Mouse (Mus musculus): ENCODE results near the gene Usp40. TPM values are rescaled to one million over a fixed set of nuclear protein-coding genes. Genes with fewer than 3 reads are reported as not detected.

Gene Usp40
- polyA plus RNA-seq, 1 experiment from 2014 or later: 31.2 TPM

DNA sequence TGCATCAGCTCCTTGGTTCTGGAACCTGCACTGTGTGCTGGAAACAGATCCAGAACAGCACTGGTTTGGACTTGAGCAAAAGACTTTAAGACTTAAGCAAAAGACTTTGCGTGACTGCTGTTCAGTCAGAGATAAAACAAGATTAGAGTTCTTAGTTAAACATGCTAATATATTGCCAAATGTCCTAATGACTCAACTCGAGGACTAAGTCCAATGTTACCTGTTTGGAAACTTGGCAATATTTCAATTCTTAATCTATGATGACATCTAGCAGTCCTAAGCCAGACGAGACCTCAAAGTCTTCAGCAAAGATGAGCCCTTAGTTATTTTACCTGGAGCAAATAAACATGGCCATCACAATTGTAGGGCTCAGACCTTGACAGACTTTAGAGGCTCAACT is 5.4 kb upstream of the Usp40 start:
- no peak overlapping the region for H3K27ac ChIP-seq (ENCODE audit: low read depth, low read length)

DNA sequence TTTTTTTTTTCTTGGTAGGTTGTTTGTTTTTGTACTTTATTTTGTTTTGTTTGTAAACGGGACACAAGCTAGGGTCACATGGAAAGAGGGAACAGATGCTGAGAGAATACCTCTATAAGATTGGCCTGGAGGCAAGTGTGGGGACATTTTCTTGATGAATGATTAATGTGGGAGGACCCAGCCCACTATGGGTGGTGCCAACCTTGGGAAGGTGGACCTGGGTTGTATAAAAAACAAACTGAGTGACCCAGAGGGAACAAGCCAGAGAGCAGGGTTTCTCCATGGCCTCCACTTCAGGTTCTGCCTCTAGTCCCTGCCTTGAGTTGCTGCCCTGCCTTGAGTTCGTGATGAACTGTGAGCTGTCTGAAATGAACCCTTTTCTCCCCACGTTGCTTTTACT is 1.2 kb upstream of the Usp40 start:
- Histone ChIP-seq H3K4me1 (ENCODE audit: control insufficient read depth, insufficient read depth, low read length) (no peaks in the 10 kb centered on the region), H3K4me3 (ENCODE audit: low read depth, low read length) (no peak overlapping the region), H3K9ac (ENCODE audit: low read length) (no peak overlapping the region), H3K4me2 (ENCODE audit: low read depth) (no peak overlapping the region), H3K9me3 (ENCODE audit: control insufficient read depth, low read length) (no peaks in the 10 kb centered on the region), H3K36me3 (ENCODE audit: control insufficient read depth, insufficient read depth, low read length) (no peaks in the 10 kb centered on the region), H3K27ac (ENCODE audit: low read depth, low read length) (no peak overlapping the region), H3K27me3 (ENCODE audit: control insufficient read depth, insufficient read depth, low read length) (no peaks in the 10 kb centered on the region)
- 78% methylated on average over 3 of the region's 3 CpGs for WGBS
- ATAC-seq (ENCODE audit: insufficient read depth, low FRiP score, low TSS enrichment) (no peak), DNase-seq (ENCODE audit: low spot score) (no peak)

More for the DNA sequence above, 5.4 kb upstream of the Usp40 start:
- H3K4me1 ChIP-seq (ENCODE audit: control insufficient read depth, insufficient read depth, low read length): no peaks in the 10 kb centered on the region
- no peaks in the 10 kb centered on the region for H3K27me3 ChIP-seq (ENCODE audit: control insufficient read depth, insufficient read depth, low read length)
- H3K9me3 ChIP-seq (ENCODE audit: control insufficient read depth, low read length): no peaks in the 10 kb centered on the region
- no peaks in the 10 kb centered on the region for H3K36me3 ChIP-seq (ENCODE audit: control insufficient read depth, insufficient read depth, low read length)
- no peak for DNase-seq (ENCODE audit: low spot score)
- H3K4me3 ChIP-seq (ENCODE audit: low read depth, low read length): no peak overlapping the region
- ATAC-seq (ENCODE audit: insufficient read depth, low FRiP score, low TSS enrichment): no peak
- H3K9ac ChIP-seq (ENCODE audit: low read length): no peak overlapping the region
- WGBS: 83% methylated on average over 3 of the region's 3 CpGs
- H3K4me2 ChIP-seq (ENCODE audit: low read depth): no peak overlapping the region

DNA sequence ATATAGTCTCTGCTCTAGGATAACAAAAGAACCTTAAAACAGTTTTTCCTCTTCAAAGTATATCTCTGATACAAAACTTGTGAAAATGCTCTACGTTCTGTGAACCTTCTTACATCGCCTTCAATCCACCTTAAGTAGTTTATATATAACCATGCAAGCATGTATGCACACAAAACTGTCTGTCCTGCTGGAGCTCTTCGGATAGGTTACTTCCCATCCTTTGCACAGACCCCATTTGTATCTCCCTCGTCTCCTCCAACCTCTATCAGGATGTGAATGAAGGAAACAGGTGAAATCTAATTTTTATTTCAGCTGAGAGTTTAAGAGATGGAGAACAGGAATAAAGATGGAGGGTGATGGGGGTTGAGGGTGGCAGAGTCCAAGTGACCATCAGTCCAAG is 384 bp upstream of the Usp40 start:
- H3K4me3 ChIP-seq (ENCODE audit: low read depth, low read length): peak overlapping the region; percentile 67
- 56% methylated on average over 4 of the region's 4 CpGs for WGBS
- no peaks in the 10 kb centered on the region for H3K9me3 ChIP-seq (ENCODE audit: control insufficient read depth, low read length)
- H3K4me2 ChIP-seq (ENCODE audit: low read depth): peak overlapping the region; percentile 63
- ATAC-seq (ENCODE audit: insufficient read depth, low FRiP score, low TSS enrichment): peak; percentile 58; the same call in 1 of the 2 replicates
- no peak overlapping the region for H3K9ac ChIP-seq (ENCODE audit: low read length)
- H3K27me3 ChIP-seq (ENCODE audit: control insufficient read depth, insufficient read depth, low read length): no peaks in the 10 kb centered on the region
- no peaks in the 10 kb centered on the region for H3K36me3 ChIP-seq (ENCODE audit: control insufficient read depth, insufficient read depth, low read length)
- no peaks in the 10 kb centered on the region for H3K4me1 ChIP-seq (ENCODE audit: control insufficient read depth, insufficient read depth, low read length)
- no peak overlapping the region for H3K27ac ChIP-seq (ENCODE audit: low read depth, low read length)
- no peak for DNase-seq (ENCODE audit: low spot score)

DNA sequence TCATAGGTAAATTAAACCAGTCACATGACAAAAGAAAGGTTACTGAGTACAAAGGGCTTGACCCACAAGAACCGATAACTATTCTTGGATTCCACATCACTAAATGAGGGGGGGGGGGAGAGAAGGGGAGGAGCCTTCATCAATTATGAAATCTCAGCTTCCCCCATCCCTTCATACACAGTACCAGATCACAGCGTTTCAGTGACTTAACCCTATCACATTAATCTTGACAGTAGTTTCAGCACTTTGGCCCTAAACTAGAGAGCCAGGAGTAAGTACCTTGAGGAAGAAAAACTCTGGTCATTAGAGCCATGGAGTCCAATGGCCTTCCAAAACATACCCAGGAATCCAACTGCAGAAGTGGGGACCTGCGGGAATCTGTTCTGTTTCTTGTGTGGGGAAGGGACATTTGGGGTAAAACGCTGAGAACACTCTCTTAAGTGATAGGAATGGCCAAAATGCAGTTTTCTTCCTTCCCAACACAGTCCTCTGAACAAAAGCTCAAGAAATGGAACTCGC is 600 bp downstream of the Usp40 start:
- no peaks in the 10 kb centered on the region for H3K36me3 ChIP-seq (ENCODE audit: control insufficient read depth, insufficient read depth, low read length)
- H3K4me3 ChIP-seq (ENCODE audit: low read depth, low read length): peak overlapping the region; percentile 67
- peak overlapping the region; percentile 63 for H3K4me2 ChIP-seq (ENCODE audit: low read depth)
- H3K9me3 ChIP-seq (ENCODE audit: control insufficient read depth, low read length): no peaks in the 10 kb centered on the region
- peak overlapping the region; percentile 92 for H3K9ac ChIP-seq (ENCODE audit: low read length)
- DNase-seq (ENCODE audit: low spot score) (no peak), ATAC-seq (ENCODE audit: insufficient read depth, low FRiP score, low TSS enrichment) (no peak)
- H3K4me1 ChIP-seq (ENCODE audit: control insufficient read depth, insufficient read depth, low read length): no peaks in the 10 kb centered on the region
- peak overlapping the region; percentile 88; the same call in 1 of the 2 replicates for H3K27ac ChIP-seq (ENCODE audit: low read depth, low read length)
- WGBS: 6% methylated on average over 5 of the region's 5 CpGs
- H3K27me3 ChIP-seq (ENCODE audit: control insufficient read depth, insufficient read depth, low read length): no peaks in the 10 kb centered on the region

DNA sequence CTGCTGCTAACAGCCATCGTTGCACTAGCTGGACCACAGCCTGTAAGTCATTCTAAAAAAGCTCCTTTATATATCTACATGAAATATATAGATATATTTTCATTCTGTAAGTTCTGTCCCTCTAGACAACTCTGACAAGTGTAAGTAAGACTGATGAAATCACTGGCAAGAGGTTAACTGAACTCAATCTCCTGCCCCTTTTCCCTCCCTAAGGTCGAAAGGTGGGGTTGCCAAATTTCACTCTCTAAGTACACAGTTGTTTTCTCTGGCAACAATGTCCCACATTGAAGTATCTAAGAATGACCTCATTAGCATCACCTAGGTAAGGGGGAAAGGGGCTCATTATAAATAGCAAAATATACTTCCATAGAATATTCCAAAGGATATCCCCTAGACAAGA is 15.6 kb downstream of the Usp40 start:
- peaks cover 12% of the 10 kb centered on the region for H3K36me3 ChIP-seq (ENCODE audit: control insufficient read depth, insufficient read depth, low read length)
- WGBS: 93% methylated on average over 2 of the region's 2 CpGs
- H3K4me2 ChIP-seq (ENCODE audit: low read depth): no peak overlapping the region
- H3K4me1 ChIP-seq (ENCODE audit: control insufficient read depth, insufficient read depth, low read length): no peaks in the 10 kb centered on the region
- DNase-seq (ENCODE audit: low spot score): no peak
- H3K27me3 ChIP-seq (ENCODE audit: control insufficient read depth, insufficient read depth, low read length): no peaks in the 10 kb centered on the region
- no peak for ATAC-seq (ENCODE audit: insufficient read depth, low FRiP score, low TSS enrichment)
- no peak overlapping the region for H3K9ac ChIP-seq (ENCODE audit: low read length)
- no peaks in the 10 kb centered on the region for H3K9me3 ChIP-seq (ENCODE audit: control insufficient read depth, low read length)
- H3K4me3 ChIP-seq (ENCODE audit: low read depth, low read length): no peak overlapping the region
- H3K27ac ChIP-seq (ENCODE audit: low read depth, low read length): no peak overlapping the region

DNA sequence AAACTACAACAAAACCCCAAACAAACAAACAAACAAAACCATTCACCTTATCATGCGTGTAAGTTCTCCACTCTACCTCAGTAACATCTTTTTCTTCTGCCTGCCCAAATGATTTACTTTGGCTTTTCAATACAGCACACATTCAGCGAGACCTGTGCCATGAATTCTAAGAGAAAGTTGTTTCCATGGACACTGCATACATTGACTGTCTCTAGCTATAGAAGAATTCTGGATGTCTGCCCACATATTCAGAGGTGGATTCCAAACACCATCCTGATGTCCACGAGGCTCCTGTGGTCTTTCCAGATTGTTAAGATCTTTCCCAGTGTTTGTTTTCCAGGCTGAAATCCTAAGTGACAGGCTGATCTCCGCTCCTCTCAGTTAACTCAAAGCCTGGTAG is 26.1 kb downstream of the Usp40 start:
- Histone ChIP-seq H3K36me3 (ENCODE audit: control insufficient read depth, insufficient read depth, low read length) (peaks cover 2% of the 10 kb centered on the region; the same call in 1 of the 2 replicates), H3K9me3 (ENCODE audit: control insufficient read depth, low read length) (no peaks in the 10 kb centered on the region), H3K4me1 (ENCODE audit: control insufficient read depth, insufficient read depth, low read length) (no peaks in the 10 kb centered on the region), H3K9ac (ENCODE audit: low read length) (no peak overlapping the region), H3K4me3 (ENCODE audit: low read depth, low read length) (no peak overlapping the region), H3K4me2 (ENCODE audit: low read depth) (no peak overlapping the region), H3K27ac (ENCODE audit: low read depth, low read length) (no peak overlapping the region), H3K27me3 (ENCODE audit: control insufficient read depth, insufficient read depth, low read length) (no peaks in the 10 kb centered on the region)
- DNase-seq (ENCODE audit: low spot score) (no peak), ATAC-seq (ENCODE audit: insufficient read depth, low FRiP score, low TSS enrichment) (no peak)
- 91% methylated on average over 4 of the region's 4 CpGs for WGBS

DNA sequence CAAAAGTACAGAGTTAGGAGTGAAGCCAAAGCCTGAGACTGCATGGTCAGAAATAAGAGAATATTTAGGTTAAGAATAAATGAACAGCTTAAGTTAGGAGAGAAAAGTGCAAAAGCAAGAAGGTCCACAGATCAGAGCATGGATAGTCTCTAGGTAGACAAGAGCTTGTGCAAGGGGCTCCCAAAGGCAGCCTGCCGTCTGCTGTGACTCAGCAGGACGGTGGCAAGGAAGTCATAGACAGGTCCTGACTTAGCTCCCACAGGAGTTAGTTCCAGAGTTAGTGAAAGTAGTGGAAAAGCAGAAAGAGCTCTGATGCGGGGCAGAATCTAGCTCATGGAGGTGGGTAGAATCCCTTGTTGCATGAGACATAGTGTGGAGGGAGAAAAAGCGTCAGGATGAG is 38.0 kb downstream of the Usp40 start:
- no peak overlapping the region for H3K4me3 ChIP-seq (ENCODE audit: low read depth, low read length)
- H3K4me2 ChIP-seq (ENCODE audit: low read depth): no peak overlapping the region
- peaks cover 4% of the 10 kb centered on the region for H3K36me3 ChIP-seq (ENCODE audit: control insufficient read depth, insufficient read depth, low read length)
- H3K9ac ChIP-seq (ENCODE audit: low read length): no peak overlapping the region
- H3K27me3 ChIP-seq (ENCODE audit: control insufficient read depth, insufficient read depth, low read length): no peaks in the 10 kb centered on the region
- H3K4me1 ChIP-seq (ENCODE audit: control insufficient read depth, insufficient read depth, low read length): no peaks in the 10 kb centered on the region
- ATAC-seq (ENCODE audit: insufficient read depth, low FRiP score, low TSS enrichment) (no peak), DNase-seq (ENCODE audit: low spot score) (no peak)
- 84% methylated on average over 4 of the region's 4 CpGs for WGBS
- H3K27ac ChIP-seq (ENCODE audit: low read depth, low read length): no peak overlapping the region
- no peaks in the 10 kb centered on the region for H3K9me3 ChIP-seq (ENCODE audit: control insufficient read depth, low read length)

DNA sequence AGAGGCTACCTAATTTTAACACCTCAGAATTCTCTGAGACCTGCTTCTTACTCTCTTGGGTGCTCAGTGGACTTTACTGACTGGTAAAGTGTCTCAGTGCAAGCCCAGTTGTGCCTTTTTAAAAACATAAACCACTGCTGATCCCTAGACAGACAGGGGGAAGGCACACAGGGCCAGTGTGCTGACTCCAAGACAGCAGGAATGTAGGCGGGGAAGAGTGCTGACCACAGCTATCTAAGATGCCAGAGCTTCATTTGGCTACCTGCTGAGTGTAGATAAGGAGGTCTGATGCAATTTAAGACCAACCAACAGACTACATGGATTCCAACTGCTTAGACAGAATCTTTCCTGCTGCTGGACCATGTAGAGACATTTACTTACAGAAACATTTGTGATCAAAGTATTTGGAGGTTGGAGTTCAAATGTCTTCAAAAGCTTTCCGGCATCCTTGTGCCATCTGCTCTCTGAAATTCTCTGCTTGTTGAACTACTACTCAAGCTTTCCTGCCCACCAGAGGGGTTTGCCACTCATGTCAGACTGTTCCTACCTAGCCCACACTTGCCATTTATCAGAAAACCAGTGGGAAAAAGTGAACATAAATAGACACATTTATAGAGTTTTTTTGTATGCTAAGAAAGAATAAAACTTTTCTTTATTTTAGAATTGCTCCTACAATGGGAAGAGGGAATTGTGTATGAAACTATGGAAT is 46.7 kb downstream of the Usp40 start:
- DNase-seq (ENCODE audit: low spot score) (no peak), ATAC-seq (ENCODE audit: insufficient read depth, low FRiP score, low TSS enrichment) (no peak)
- no peak overlapping the region for H3K4me2 ChIP-seq (ENCODE audit: low read depth)
- H3K4me1 ChIP-seq (ENCODE audit: control insufficient read depth, insufficient read depth, low read length): no peaks in the 10 kb centered on the region
- WGBS: 85% methylated on average over 2 of the region's 2 CpGs
- no peak overlapping the region for H3K27ac ChIP-seq (ENCODE audit: low read depth, low read length)
- H3K9ac ChIP-seq (ENCODE audit: low read length): no peak overlapping the region
- no peaks in the 10 kb centered on the region for H3K9me3 ChIP-seq (ENCODE audit: control insufficient read depth, low read length)
- H3K4me3 ChIP-seq (ENCODE audit: low read depth, low read length): no peak overlapping the region
- peaks cover 11% of the 10 kb centered on the region for H3K36me3 ChIP-seq (ENCODE audit: control insufficient read depth, insufficient read depth, low read length)
- no peaks in the 10 kb centered on the region for H3K27me3 ChIP-seq (ENCODE audit: control insufficient read depth, insufficient read depth, low read length)

DNA sequence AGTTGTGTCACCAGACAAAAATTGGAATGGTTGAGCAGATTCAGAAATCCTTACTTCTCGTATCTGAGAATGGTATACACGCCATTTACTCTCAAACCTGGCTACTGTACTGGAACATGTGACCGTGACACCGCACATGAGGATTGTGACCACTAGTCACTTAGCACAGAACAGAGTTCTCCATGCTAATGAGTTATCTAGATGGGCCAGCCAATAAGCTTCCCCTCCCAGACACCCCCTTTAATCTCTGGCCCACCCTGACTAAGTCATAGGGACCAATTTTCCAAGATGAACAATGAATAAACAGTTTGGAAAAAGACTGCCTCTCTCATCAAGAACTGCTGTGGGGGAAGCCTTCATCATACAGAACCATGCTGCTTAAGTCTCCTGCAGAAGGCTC is 47.6 kb downstream of the Usp40 start:
- Histone ChIP-seq H3K9ac (ENCODE audit: low read length) (no peak overlapping the region), H3K27me3 (ENCODE audit: control insufficient read depth, insufficient read depth, low read length) (no peaks in the 10 kb centered on the region), H3K4me3 (ENCODE audit: low read depth, low read length) (no peak overlapping the region), H3K4me2 (ENCODE audit: low read depth) (no peak overlapping the region), H3K4me1 (ENCODE audit: control insufficient read depth, insufficient read depth, low read length) (no peaks in the 10 kb centered on the region), H3K27ac (ENCODE audit: low read depth, low read length) (no peak overlapping the region), H3K36me3 (ENCODE audit: control insufficient read depth, insufficient read depth, low read length) (peaks cover 10% of the 10 kb centered on the region), H3K9me3 (ENCODE audit: control insufficient read depth, low read length) (no peaks in the 10 kb centered on the region)
- WGBS: 94% methylated on average over 4 of the region's 4 CpGs
- ATAC-seq (ENCODE audit: insufficient read depth, low FRiP score, low TSS enrichment) (no peak), DNase-seq (ENCODE audit: low spot score) (no peak)
